Comparison of ENCODE assay signal across 19 mouse cellular contexts in the genomic region with DNA sequence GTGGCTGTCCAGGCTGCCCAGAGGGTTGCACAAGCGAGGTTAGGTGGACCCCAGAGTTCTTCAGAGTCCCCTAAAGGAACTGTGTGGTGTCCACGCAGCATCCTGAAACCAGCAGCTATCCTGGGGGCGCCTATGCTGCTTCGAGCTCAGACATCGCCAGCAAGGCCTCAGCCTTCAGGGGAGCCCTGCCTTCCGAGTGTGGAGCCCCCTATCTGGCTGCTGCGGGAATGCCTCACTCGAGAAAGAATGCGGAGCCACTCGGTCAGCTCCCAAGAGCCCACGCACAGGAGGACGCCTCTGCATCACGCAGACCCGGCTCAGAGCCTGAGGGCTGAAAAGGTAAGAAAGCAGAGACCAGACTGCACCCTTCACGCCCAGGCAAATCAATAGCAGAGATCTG. TPM values are rescaled to one million over a fixed set of nuclear protein-coding genes. Genes with fewer than 3 reads are reported as not detected.
DNase-seq lines count a peak whose midpoint lies in the region; ATAC-seq and TF ChIP-seq lines count a peak whose summit lies in the region.
"Had no signal": no experiment of that assay in that cellular context is flagged by ENCODE, and none has a peak within 500 bp of the region (broad histone marks: within the 10 kb centered on the region; RNA-seq: fewer than 3 reads in every experiment).

No protein-coding gene starts in this region.

- H3K9me3 ChIP-seq in hindbrain, embryonic 13.5 days, result no peaks in the 10 kb centered on the region
- no peaks in the 10 kb centered on the region for H3K9me3 ChIP-seq in midbrain, postnatal 0 days (ENCODE audit: low read length)
- H3K9me3 ChIP-seq: embryonic facial prominence, embryonic 10.5 days had no signal

- H3K4me3 ChIP-seq in left cerebral cortex, adult 2 months, result no peak overlapping the region
- H3K4me3 ChIP-seq in hindbrain, embryonic 13.5 days, result no peak overlapping the region
- H3K4me3 ChIP-seq in midbrain, postnatal 0 days (ENCODE audit: low read depth, low read length), result no peak overlapping the region
- H3K4me3 ChIP-seq: embryonic facial prominence, embryonic 10.5 days had no signal

- H3K27me3 ChIP-seq in hindbrain, embryonic 13.5 days, result no peaks in the 10 kb centered on the region
- no peaks in the 10 kb centered on the region for H3K27me3 ChIP-seq in midbrain, postnatal 0 days (ENCODE audit: insufficient read depth, low read length)

- H3K4me2 ChIP-seq in hindbrain, embryonic 13.5 days, result no peak overlapping the region
- H3K4me2 ChIP-seq in midbrain, postnatal 0 days (ENCODE audit: low read depth, low read length, poor library complexity, severe bottlenecking), result no peak overlapping the region
- H3K4me2 ChIP-seq: heart, embryonic 11.5 days; liver, embryonic 11.5 days had no signal

- intact Hi-C loops in left cerebral cortex, adult 2 months (cut with DNase I), result no loop called here
- intact Hi-C loops in left cerebral cortex, postnatal 14 days (cut with DNase I), result no loop called here

- peak; percentile 28 for TF ChIP-seq CTCF in left cerebral cortex, adult 2 months (IDR thresholded peaks at IDR 0.05)
- peak; percentile 62 for TF ChIP-seq CTCF in midbrain, postnatal 0 days (IDR thresholded peaks at IDR 0.05)

- no peak overlapping the region for H3K27ac ChIP-seq in left cerebral cortex, adult 2 months
- H3K27ac ChIP-seq in hindbrain, embryonic 13.5 days, result peak overlapping the region; percentile 97
- peak overlapping the region; percentile 89 for H3K27ac ChIP-seq in midbrain, postnatal 0 days (ENCODE audit: low read depth, low read length)
- H3K27ac ChIP-seq: embryonic facial prominence, embryonic 10.5 days had no signal

- peaks cover 39% of the 10 kb centered on the region for H3K4me1 ChIP-seq in hindbrain, embryonic 13.5 days (replicated peaks)
- peaks cover 21% of the 10 kb centered on the region for H3K4me1 ChIP-seq in midbrain, postnatal 0 days (ENCODE audit: insufficient read depth, low read length)

- no peaks in the 10 kb centered on the region for H3K36me3 ChIP-seq in hindbrain, embryonic 13.5 days
- no peaks in the 10 kb centered on the region for H3K36me3 ChIP-seq in midbrain, postnatal 0 days (ENCODE audit: insufficient read depth, low read length)
- H3K36me3 ChIP-seq: embryonic facial prominence, embryonic 10.5 days had no signal

- no peak overlapping the region for H3K9ac ChIP-seq in hindbrain, embryonic 13.5 days
- H3K9ac ChIP-seq in midbrain, postnatal 0 days (replicated peaks; ENCODE audit: low read length, poor library complexity, severe bottlenecking), result no peak overlapping the region

- 61% methylated on average over 15 of the region's 15 CpGs for WGBS in hindbrain, embryonic 13.5 days
- 39% methylated on average over 15 of the region's 15 CpGs for WGBS in midbrain, postnatal 0 days

- no peak for DNase-seq in left cerebral cortex, adult 2 months (ENCODE audit: extremely low spot score in 1 of 2, low spot score in 2 of 2)
- DNase-seq in left cerebral cortex, postnatal 14 days (ENCODE audit: low spot score in 2 of 2), result no peak
- DNase-seq in brain, adult 2 months (ENCODE audit: low read depth, low spot score), result peak; percentile 39
- peak; percentile 46 for DNase-seq in midbrain, postnatal 0 days (ENCODE audit: low spot score)
- DNase-seq in right cerebral cortex, adult 2 months (ENCODE audit: low spot score in 2 of 2), result no peak
- no peak for DNase-seq in MN1 (ENCODE audit: low spot score)
- DNase-seq in spleen, postnatal 4 days (ENCODE audit: low spot score in 2 of 2), result no peak
- DNase-seq: cerebellum, adult 8-10 months; gastrocnemius, postnatal 25 days; heart, postnatal 4 days; right cerebral cortex, postnatal 25 days had no signal

- ATAC-seq in hindbrain, embryonic 13.5 days (ENCODE audit: low FRiP score), result no peak
- ATAC-seq in midbrain, postnatal 0 days (ENCODE audit: low FRiP score), result no peak
- ATAC-seq: lung, postnatal 0 days had no signal

RNA-seq across cellular contexts. Expression of gene Wdr95, which starts 38.2 kb away (rescaled TPM):
- total RNA-seq in left cerebral cortex, adult 2 months (2021), result under 1 TPM; 0.56 to 0.75 TPM
- 1 to 10 TPM in 1 of 2 experiments, under 1 TPM in 1; 0.74 to 1.4 TPM for total RNA-seq in left cerebral cortex, postnatal 14 days (2021)
- polyA plus RNA-seq in hindbrain, embryonic 13.5 days (2015; fragmentation: Nextera tagmentation; extraction: Ambion mirVana), result 0.10 and 0.84 TPM in 2 replicates
- 0.33 TPM in 1 of 2 replicates, not detected in the other for total RNA-seq in midbrain, postnatal 0 days (2014; rRNA removed)
- 0.28 and 0.41 TPM in 2 replicates for polyA plus RNA-seq in midbrain, postnatal 0 days (2015; fragmentation: Nextera tagmentation; extraction: Ambion mirVana)
- total RNA-seq: adrenal gland, adult 18-20 months; gastrocnemius, postnatal 25 days had no signal
- polyA plus RNA-seq: embryonic facial prominence, embryonic 10.5 days; kidney, embryonic 14.5 days; liver, embryonic 11.5 days had no signal

RNA-seq across cellular contexts. Expression of gene Tex26, which starts 50.8 kb away (rescaled TPM):
- total RNA-seq in left cerebral cortex, adult 2 months (2021), result under 1 TPM in 1 of 2 experiments, not detected in 1; 0.77 TPM
- total RNA-seq in left cerebral cortex, postnatal 14 days (2021), result not detected
- polyA plus RNA-seq in hindbrain, embryonic 13.5 days (2015; fragmentation: Nextera tagmentation; extraction: Ambion mirVana), result 0.93 and 1.5 TPM in 2 replicates
- 0.76 and 1.9 TPM in 2 replicates for total RNA-seq in midbrain, postnatal 0 days (2014; rRNA removed)
- polyA plus RNA-seq in midbrain, postnatal 0 days (2015; fragmentation: Nextera tagmentation; extraction: Ambion mirVana), result 1.3 and 1.4 TPM in 2 replicates
- total RNA-seq: adrenal gland, adult 18-20 months; gastrocnemius, postnatal 25 days; layer of hippocampus, adult 18-20 months had no signal

Comparison
In these comparisons a context has a peak if more than half of its experiments do, and no peak if none do; other contexts are left out.
1. DNase-seq: peak in brain, adult 2 months (single experiment) and midbrain, postnatal 0 days (single experiment); none in left cerebral cortex, adult 2 months (0 of 2), left cerebral cortex, postnatal 14 days (0 of 2), right cerebral cortex, adult 2 months (0 of 2), MN1 (single experiment) and spleen, postnatal 4 days (0 of 2).